Mouse (Mus musculus): ENCODE data around the gene Ercc8. TPM values are rescaled to one million over a fixed set of nuclear protein-coding genes. Genes with fewer than 3 reads are reported as not detected.

Gene Ercc8
- total and polyA plus RNA-seq, 2 experiments from 2014 or later: 7.7 to 8.7 TPM

DNA sequence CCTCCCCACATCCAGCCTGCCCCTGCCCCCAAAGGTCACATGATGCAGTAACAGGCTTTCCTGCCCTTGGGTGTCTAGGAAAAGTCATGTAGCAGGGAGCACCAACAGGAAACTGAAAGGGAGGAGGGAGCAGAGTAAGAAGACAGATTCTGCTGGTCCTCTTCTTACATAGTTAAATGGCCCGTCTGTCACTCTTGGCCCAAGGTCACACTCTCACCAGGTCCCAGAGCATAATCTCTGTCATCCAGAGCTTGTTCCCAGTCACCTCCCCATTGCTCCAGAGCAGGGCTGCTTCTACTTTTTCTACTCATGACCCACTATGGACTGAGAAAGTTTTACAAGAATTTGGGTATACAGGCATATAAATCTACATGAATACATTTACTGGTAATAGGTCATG, 40.3 kb upstream of the Ercc8 start:
- TF ChIP-seq CTCF (IDR thresholded peaks at IDR 0.05; ENCODE audit: low read depth) (no peak), EP300 (IDR thresholded peaks at IDR 0.05; ENCODE audit: low read depth) (no peak)
- no peak for ATAC-seq (ENCODE audit: insufficient read depth, low read depth)

DNA sequence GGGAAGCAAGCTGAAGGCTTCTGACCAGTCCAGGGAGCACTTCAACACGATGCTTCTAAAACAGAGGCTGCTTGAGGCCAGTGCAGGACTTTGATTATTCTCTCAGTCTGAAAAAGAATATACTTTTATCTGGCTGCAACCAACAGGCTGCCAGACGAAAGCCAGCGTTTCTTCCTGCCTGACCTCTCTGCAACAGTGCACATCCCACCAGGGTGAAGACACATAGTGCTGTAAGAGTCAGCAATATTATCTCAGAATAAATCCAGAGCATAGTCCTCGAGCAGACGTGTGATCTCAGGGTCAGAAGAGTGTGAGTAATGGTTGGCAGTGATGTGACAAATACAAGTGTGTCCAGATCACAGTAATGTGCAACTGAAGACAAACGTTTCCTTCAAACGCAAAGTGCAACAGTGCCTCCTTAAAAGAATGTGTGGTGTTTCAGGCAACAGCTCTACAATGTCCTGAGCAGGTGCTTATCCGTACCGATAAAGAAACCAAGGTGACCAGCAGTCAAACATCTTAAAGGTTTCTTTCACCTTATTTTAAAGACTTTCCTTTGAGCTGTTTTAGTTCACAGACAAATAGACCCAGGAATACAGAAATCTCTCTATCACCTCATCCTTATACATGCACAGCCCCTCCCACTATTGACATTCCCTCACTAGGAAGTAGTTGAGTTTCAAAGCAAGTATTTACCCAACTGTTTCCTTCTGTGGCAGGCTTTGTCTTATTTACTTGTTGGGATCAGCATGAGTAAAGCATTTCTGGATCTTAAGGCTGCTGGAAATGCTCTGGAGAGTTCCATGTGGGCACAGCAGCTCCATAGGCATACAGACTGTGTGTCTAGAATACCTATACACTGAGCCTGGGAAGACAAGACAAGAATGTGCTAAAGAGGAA, 38.9 kb upstream of the Ercc8 start:
- DNase-seq (ENCODE audit: low spot score) (no peak), ATAC-seq (ENCODE audit: insufficient read depth, low read depth) (no peak)
- H3K4me2 ChIP-seq (ENCODE audit: low read depth, low read length): no peak overlapping the region
- H3K36me3 ChIP-seq (replicated peaks; ENCODE audit: control insufficient read depth, insufficient read depth, low read length): no peaks in the 10 kb centered on the region
- no peaks in the 10 kb centered on the region for H3K9me3 ChIP-seq (replicated peaks; ENCODE audit: control insufficient read depth, low read length)
- TF ChIP-seq CTCF (IDR thresholded peaks at IDR 0.05; ENCODE audit: low read depth): no peak
- TF ChIP-seq EP300 (IDR thresholded peaks at IDR 0.05; ENCODE audit: low read depth): no peak
- no peak overlapping the region for H3K27ac ChIP-seq (ENCODE audit: low read depth)
- 31% methylated on average over 9 of the region's 9 CpGs for WGBS
- H3K4me1 ChIP-seq (ENCODE audit: control insufficient read depth, insufficient read depth): no peaks in the 10 kb centered on the region
- H3K4me3 ChIP-seq (ENCODE audit: low read depth, low read length): no peak overlapping the region
- no peaks in the 10 kb centered on the region for H3K27me3 ChIP-seq (ENCODE audit: control insufficient read depth, insufficient read depth, low read length)
- H3K9ac ChIP-seq (replicated peaks; ENCODE audit: low read depth, low read length): no peak overlapping the region

More for the DNA sequence above, 40.3 kb upstream of the Ercc8 start:
- Histone ChIP-seq H3K36me3 (replicated peaks; ENCODE audit: control insufficient read depth, insufficient read depth, low read length) (no peaks in the 10 kb centered on the region), H3K9me3 (replicated peaks; ENCODE audit: control insufficient read depth, low read length) (no peaks in the 10 kb centered on the region), H3K4me2 (ENCODE audit: low read depth, low read length) (no peak overlapping the region), H3K4me3 (ENCODE audit: low read depth, low read length) (no peak overlapping the region), H3K9ac (replicated peaks; ENCODE audit: low read depth, low read length) (no peak overlapping the region), H3K27me3 (ENCODE audit: control insufficient read depth, insufficient read depth, low read length) (no peaks in the 10 kb centered on the region), H3K27ac (ENCODE audit: low read depth) (no peak overlapping the region), H3K4me1 (ENCODE audit: control insufficient read depth, insufficient read depth) (no peaks in the 10 kb centered on the region)
- WGBS: 39% methylated on average over 1 of the region's 1 CpGs
- DNase-seq (ENCODE audit: low spot score): no peak

DNA sequence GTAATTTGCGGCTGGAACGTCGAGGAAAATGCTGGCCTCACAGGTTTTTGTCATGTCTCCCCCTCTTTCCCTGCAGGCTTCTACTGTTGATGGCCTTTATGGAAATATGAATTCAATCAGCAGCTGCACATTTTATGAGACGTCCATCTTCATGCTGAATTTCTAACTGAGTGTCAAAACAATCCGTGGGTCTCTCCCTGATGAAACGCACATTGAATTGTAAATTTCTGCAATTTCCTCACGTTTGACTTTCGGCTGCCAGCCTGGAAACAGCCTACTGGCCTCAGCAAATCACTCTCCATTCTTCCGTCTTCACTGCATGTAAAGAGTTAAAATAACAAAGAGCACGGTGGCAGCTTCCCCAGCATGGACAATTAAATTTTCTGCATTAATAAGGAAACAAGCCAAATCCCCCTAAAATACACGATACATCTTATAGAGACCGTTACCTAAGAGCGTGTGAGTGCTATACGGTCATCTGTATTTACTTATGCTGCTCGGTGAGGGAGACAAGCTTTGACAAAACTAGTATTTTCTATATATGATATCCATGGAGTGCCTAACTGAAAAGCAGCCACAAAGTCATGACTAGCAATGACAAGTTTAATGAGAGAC, 35.3 kb upstream of the Ercc8 start:
- Histone ChIP-seq H3K27ac (ENCODE audit: low read depth) (no peak overlapping the region), H3K4me3 (ENCODE audit: low read depth, low read length) (no peak overlapping the region), H3K27me3 (ENCODE audit: control insufficient read depth, insufficient read depth, low read length) (no peaks in the 10 kb centered on the region), H3K9ac (replicated peaks; ENCODE audit: low read depth, low read length) (no peak overlapping the region), H3K36me3 (replicated peaks; ENCODE audit: control insufficient read depth, insufficient read depth, low read length) (no peaks in the 10 kb centered on the region), H3K4me1 (ENCODE audit: control insufficient read depth, insufficient read depth) (no peaks in the 10 kb centered on the region), H3K9me3 (replicated peaks; ENCODE audit: control insufficient read depth, low read length) (no peaks in the 10 kb centered on the region), H3K4me2 (ENCODE audit: low read depth, low read length) (no peak overlapping the region)
- WGBS: 81% methylated on average over 15 of the region's 15 CpGs
- TF ChIP-seq CTCF (IDR thresholded peaks at IDR 0.05; ENCODE audit: low read depth) (no peak), EP300 (IDR thresholded peaks at IDR 0.05; ENCODE audit: low read depth) (no peak)
- ATAC-seq (ENCODE audit: insufficient read depth, low read depth): no peak
- no peak for DNase-seq (ENCODE audit: low spot score)

DNA sequence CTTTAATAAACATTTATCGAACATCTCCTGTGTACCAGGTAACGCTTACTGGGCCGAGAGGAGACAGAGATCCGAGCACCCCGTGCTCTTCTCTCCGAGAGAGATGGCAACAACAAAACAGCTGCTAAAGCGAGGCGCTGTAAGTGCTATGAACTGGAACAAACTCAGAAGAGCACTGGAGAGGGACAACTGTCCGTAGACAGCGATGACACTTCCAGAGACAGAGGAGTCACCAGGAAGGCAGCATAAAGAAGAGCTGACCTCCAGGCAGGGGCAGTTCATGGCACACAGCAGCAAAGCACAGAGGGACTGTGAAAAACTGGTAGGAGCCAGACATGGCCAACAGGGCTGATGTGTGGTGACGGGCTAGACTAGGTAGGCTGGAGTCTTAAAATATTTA, 34.4 kb upstream of the Ercc8 start:
- no peaks in the 10 kb centered on the region for H3K4me1 ChIP-seq (ENCODE audit: control insufficient read depth, insufficient read depth)
- no peaks in the 10 kb centered on the region for H3K27me3 ChIP-seq (ENCODE audit: control insufficient read depth, insufficient read depth, low read length)
- ATAC-seq (ENCODE audit: insufficient read depth, low read depth): no peak

DNA sequence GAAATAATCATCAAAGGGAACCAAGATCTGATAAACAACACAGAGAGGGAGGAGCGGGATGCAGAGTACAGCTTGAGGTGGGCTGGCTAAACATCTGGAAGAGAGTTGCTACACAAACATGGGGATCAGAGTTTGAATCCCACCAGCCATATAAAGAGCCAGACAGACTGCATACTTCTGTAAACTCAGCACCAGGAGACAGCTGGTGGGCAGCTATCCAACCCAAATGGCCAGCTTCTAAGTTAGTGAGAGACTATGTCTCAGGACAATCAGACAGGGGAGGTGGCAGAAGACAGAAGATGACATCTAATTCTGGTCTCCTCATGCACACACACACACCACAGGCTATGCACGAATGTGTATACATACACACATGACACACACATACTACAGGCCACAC, 32.3 kb upstream of the Ercc8 start:
- no peak for TF ChIP-seq CTCF (IDR thresholded peaks at IDR 0.05; ENCODE audit: low read depth)
- TF ChIP-seq EP300 (IDR thresholded peaks at IDR 0.05; ENCODE audit: low read depth): no peak
- 89% methylated on average over 2 of the region's 2 CpGs for whole genome bisulfite sequencing

More for the DNA sequence above, 34.4 kb upstream of the Ercc8 start:
- no peak for TF ChIP-seq CTCF (IDR thresholded peaks at IDR 0.05; ENCODE audit: low read depth)
- DNase-seq (ENCODE audit: low spot score): no peak
- H3K9ac ChIP-seq (replicated peaks; ENCODE audit: low read depth, low read length): no peak overlapping the region
- H3K36me3 ChIP-seq (replicated peaks; ENCODE audit: control insufficient read depth, insufficient read depth, low read length): no peaks in the 10 kb centered on the region
- no peak overlapping the region for H3K4me2 ChIP-seq (ENCODE audit: low read depth, low read length)
- H3K27ac ChIP-seq (ENCODE audit: low read depth): no peak overlapping the region
- no peaks in the 10 kb centered on the region for H3K9me3 ChIP-seq (replicated peaks; ENCODE audit: control insufficient read depth, low read length)
- H3K4me3 ChIP-seq (ENCODE audit: low read depth, low read length): no peak overlapping the region
- 82% methylated on average over 11 of the region's 11 CpGs for WGBS

More for the DNA sequence above, 32.3 kb upstream of the Ercc8 start:
- no peak overlapping the region for H3K9ac ChIP-seq (replicated peaks; ENCODE audit: low read depth, low read length)
- no peaks in the 10 kb centered on the region for H3K9me3 ChIP-seq (replicated peaks; ENCODE audit: control insufficient read depth, low read length)
- H3K36me3 ChIP-seq (replicated peaks; ENCODE audit: control insufficient read depth, insufficient read depth, low read length): no peaks in the 10 kb centered on the region
- H3K27ac ChIP-seq (ENCODE audit: low read depth): no peak overlapping the region
- H3K4me3 ChIP-seq (ENCODE audit: low read depth, low read length): no peak overlapping the region
- H3K27me3 ChIP-seq (ENCODE audit: control insufficient read depth, insufficient read depth, low read length): no peaks in the 10 kb centered on the region
- H3K4me2 ChIP-seq (ENCODE audit: low read depth, low read length): no peak overlapping the region
- H3K4me1 ChIP-seq (ENCODE audit: control insufficient read depth, insufficient read depth): no peaks in the 10 kb centered on the region
- DNase-seq (ENCODE audit: low spot score) (no peak), ATAC-seq (ENCODE audit: insufficient read depth, low read depth) (no peak)
